Mouse (Mus musculus) stomach, postnatal 0 days (tissue): Measurements from ENCODE around the gene Carns1.

Experiments
- CTCF ChIP-seq: IDR thresholded peaks from 2 replicates; pipeline ENCODE4 v1.5.1; 2016; ENCODE audit warnings: antibody characterized with exemption, low read depth, mild to moderate bottlenecking, moderate library complexity
- EP300 ChIP-seq: optimal IDR thresholded peaks from 2 replicates; pipeline ENCODE3; 2016; ENCODE audit warnings: antibody characterized with exemption

DNA sequence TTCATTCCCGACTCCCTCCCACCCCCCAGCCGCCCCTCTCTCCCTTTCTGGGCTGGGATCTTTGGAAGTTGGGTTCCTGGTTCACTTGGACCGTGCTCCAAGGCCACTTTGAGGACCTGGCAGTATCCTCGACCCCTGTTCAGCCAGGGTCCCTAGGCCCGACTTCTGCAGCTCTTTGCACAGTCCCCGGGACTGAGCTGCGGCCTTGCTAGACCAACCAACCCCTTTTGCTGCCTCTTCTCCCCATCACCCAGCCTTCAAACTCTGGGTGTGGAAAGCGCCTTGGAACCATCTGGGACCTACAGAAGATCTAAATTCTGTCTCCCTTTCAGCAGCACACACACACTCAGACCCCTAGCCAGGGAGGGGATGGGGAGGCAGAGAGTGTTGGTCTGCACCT, 26.5 kb downstream of the Carns1 start:
- TF ChIP-seq CTCF, result no peak
- no peak for TF ChIP-seq EP300
